Mouse (Mus musculus) spleen, adult 2 months (tissue): ENCODE data around the gene Sncg. TPM values are rescaled to one million over a fixed set of nuclear protein-coding genes. Genes with fewer than 3 reads are reported as not detected.

Source experiments
- DNase-seq, 2 experiments: peaks; one replicate each; pipeline versions ENCODE4 v3.0.0 to v3.0.0-alpha.2; 2012 to 2021; ENCODE audit warnings: low spot score in 2 of 2, low read depth in 1 of 2
- H3K27ac ChIP-seq: fragments of 200-500 bp; 2 replicates; pipeline ENCODE4 v1.5.1; 2012; ENCODE audit warnings: low read length, inconsistent platforms; ENCODE audit not compliant: insufficient read depth
- H3K27me3 ChIP-seq: fragments of 200-500 bp; 2 replicates; pipeline ENCODE4 v1.6.1; 2012; ENCODE audit warnings: mild to moderate bottlenecking, moderate library complexity, low read length, inconsistent platforms; ENCODE audit not compliant: control insufficient read depth, insufficient read depth
- H3K36me3 ChIP-seq: fragments of 200-500 bp; 2 replicates; pipeline ENCODE4 v1.6.1; 2012; ENCODE audit warnings: mild to moderate bottlenecking, low read length, inconsistent platforms; ENCODE audit not compliant: control insufficient read depth, insufficient read depth
- H3K4me1 ChIP-seq: fragments of 200-500 bp; 2 replicates; pipeline ENCODE4 v1.6.1; 2011; ENCODE audit warnings: inconsistent platforms; ENCODE audit not compliant: control insufficient read depth, insufficient read depth, insufficient read length
- H3K4me3 ChIP-seq: fragments of 200-500 bp; 2 replicates; pipeline ENCODE4 v1.5.1; 2011; ENCODE audit warnings: mild to moderate bottlenecking, inconsistent platforms; ENCODE audit not compliant: insufficient read depth, insufficient read length; ENCODE audit errors: extremely low read depth
- CTCF ChIP-seq: fragments of 200-500 bp; IDR thresholded peaks from 2 replicates; pipeline ENCODE4 v1.5.1; 2011; ENCODE audit warnings: mild to moderate bottlenecking, inconsistent platforms; ENCODE audit not compliant: insufficient read depth, insufficient read length, insufficient replicate concordance; ENCODE audit errors: extremely low read depth
- POLR2A ChIP-seq: fragments of 200-500 bp; IDR thresholded peaks from 2 replicates; pipeline ENCODE4 v1.6.1; 2011; ENCODE audit warnings: low read depth, low read length, inconsistent platforms
- WGBS: fragments of 180-500 bp; shearing (Covaris S2); methylation state at CpG from one replicate; pipeline ENCODE4 v1.1.7; 2018; 5-methylcytosine and 5-hydroxymethylcytosine counted together
- polyA plus RNA-seq: library from polyadenylated mRNA; depleted of rRNA; stranded (reverse); fragments of >200 nt; gene quantifications from 2 replicates; pipeline ENCODE4 v1.2.3, GENCODE M21; 2012; rRNA removed

Sncg gene
- polyA plus RNA-seq, 1 experiment = 1.6 TPM

GRCm38 (mm10) chr14:34326606-34327005 is 48.0 kb downstream of the Sncg start:
- TF ChIP-seq CTCF = no peak
- TF ChIP-seq POLR2A = no peak
- no peaks in the 10 kb centered on the region for H3K4me1 ChIP-seq
- H3K4me3 ChIP-seq = no peak overlapping the region
- DNase-seq = no peak
- 89% methylated on average over 3 of the region's 3 CpGs for WGBS
- H3K27me3 ChIP-seq = no peaks in the 10 kb centered on the region
- H3K27ac ChIP-seq = no peak overlapping the region
- peaks cover 33% of the 10 kb centered on the region for H3K36me3 ChIP-seq

- no peak for DNase-seq
- H3K27me3 ChIP-seq = no peaks in the 10 kb centered on the region
- no peak for TF ChIP-seq CTCF
- TF ChIP-seq POLR2A = no peak
- 97% methylated on average over 5 of the region's 5 CpGs for WGBS
- H3K27ac ChIP-seq = no peak overlapping the region
- peaks cover 21% of the 10 kb centered on the region for H3K36me3 ChIP-seq
- H3K4me1 ChIP-seq = no peaks in the 10 kb centered on the region
- H3K4me3 ChIP-seq = no peak overlapping the region
Observed at GRCm38 (mm10) chr14:34323576-34324085, 51.0 kb downstream of the Sncg start.

Other genes with a start within 250 kb of the Sncg start
- gene Npy4r, start 222.3 kb downstream of the Sncg start, polyA plus RNA-seq = 0.07 and 0.08 TPM in 2 replicates
- gene Gprin2, start 173.1 kb downstream of the Sncg start, polyA plus RNA-seq = 0.04 and 0.09 TPM in 2 replicates
- gene Syt15, start 155.2 kb downstream of the Sncg start, polyA plus RNA-seq = 3.9 and 4.3 TPM in 2 replicates
- 2.4 and 3.3 TPM in 2 replicates for gene Shld2, start 64.3 kb downstream of the Sncg start, polyA plus RNA-seq
- 47.7 and 60.1 TPM in 2 replicates for gene Glud1, start 64.1 kb downstream of the Sncg start, polyA plus RNA-seq
- not detected in 2 replicates for gene Fam25c, start 19.4 kb downstream of the Sncg start, polyA plus RNA-seq
- 8.4 and 8.9 TPM in 2 replicates for gene Mmrn2, start 676 bp upstream of the Sncg start, polyA plus RNA-seq
- 0.89 and 1.0 TPM in 2 replicates for gene Bmpr1a, start 128.6 kb upstream of the Sncg start, polyA plus RNA-seq
- gene 9230112D13Rik, start 148.0 kb upstream of the Sncg start, polyA plus RNA-seq = not detected in 2 replicates
- gene Ldb3, start 213.9 kb upstream of the Sncg start, polyA plus RNA-seq = 0.74 and 0.86 TPM in 2 replicates
- not detected in 2 replicates for gene Opn4, start 225.4 kb upstream of the Sncg start, polyA plus RNA-seq